Mouse (Mus musculus) hindbrain, postnatal 0 days (tissue): ENCODE measurements around the gene Mast3. TPM values are rescaled to one million over a fixed set of nuclear protein-coding genes. Genes with fewer than 3 reads are reported as not detected.

Source experiments
- ATAC-seq: fragments of 200-750 bp; cut with Nextera tagmentation; 2 replicates; pipeline ENCODE4 v1.8.0; 2017; ENCODE audit warnings: mild to moderate bottlenecking, moderate TSS enrichment, moderate library complexity
- DNase-seq: peaks from one replicate; pipeline ENCODE4 v3.0.0-alpha.2; 2015; ENCODE audit warnings: low spot score
- H3K27ac ChIP-seq: fragments of 300-500 bp; sonication (generic); 2 replicates; pipeline ENCODE4 v1.5.1; 2014; ENCODE audit warnings: mild to moderate bottlenecking
- H3K27me3 ChIP-seq: fragments of 300-500 bp; sonication (generic); 2 replicates; pipeline ENCODE4 v1.6.1; 2014; ENCODE audit warnings: low read length, mixed read lengths; ENCODE audit not compliant: insufficient read depth
- H3K36me3 ChIP-seq: fragments of 300-500 bp; sonication (generic); 2 replicates; pipeline ENCODE4 v1.6.1; 2014; ENCODE audit warnings: low read length, mixed read lengths; ENCODE audit not compliant: insufficient read depth
- H3K4me1 ChIP-seq: fragments of 300-500 bp; sonication (generic); 2 replicates; pipeline ENCODE4 v1.6.1; 2014; ENCODE audit warnings: antibody characterized with exemption, low read length, mixed read lengths; ENCODE audit not compliant: insufficient read depth
- H3K4me2 ChIP-seq: fragments of 300-500 bp; sonication (generic); 2 replicates; pipeline ENCODE4 v1.6.1; 2014; ENCODE audit warnings: low read depth, mild to moderate bottlenecking, low read length, moderate library complexity, mixed read lengths
- H3K4me3 ChIP-seq: fragments of 300-500 bp; sonication (generic); 2 replicates; pipeline ENCODE4 v1.5.1; 2014; ENCODE audit warnings: low read length
- H3K9ac ChIP-seq: fragments of 300-500 bp; sonication (generic); replicated peaks from 2 replicates; pipeline ENCODE4 v1.6.1; 2014; ENCODE audit warnings: mild to moderate bottlenecking, low read length, moderate library complexity, mixed read lengths
- H3K9me3 ChIP-seq: fragments of 300-500 bp; sonication (generic); 2 replicates; pipeline ENCODE4 v1.6.1; 2016; ENCODE audit warnings: low read length, mixed read lengths
- CTCF ChIP-seq: IDR thresholded peaks from 2 replicates; pipeline ENCODE4 v1.5.1; 2016; ENCODE audit warnings: antibody characterized with exemption, control low read depth, low read depth
- WGBS: fragments of 180-500 bp; shearing (Covaris S2); extraction: QIAGEN DNeasy Blood & Tissue Kit; methylation state at CpG from one replicate; pipeline ENCODE4 v1.1.7; 2014; 5-methylcytosine and 5-hydroxymethylcytosine counted together
- polyA plus RNA-seq: library from polyadenylated mRNA; unstranded; fragments of >200 nt; fragmentation: Nextera tagmentation; extraction: Ambion mirVana; gene quantifications from 2 replicates; pipeline ENCODE4 v1.2.1, GENCODE M21; 2015
- total RNA-seq: library from RNA; depleted of rRNA; stranded (reverse); fragments of >200 nt; gene quantifications from 2 replicates; pipeline ENCODE4 v1.2.3, GENCODE M21; 2014

Mast3 gene
- total and polyA plus RNA-seq, 2 experiments from 2014 or later, result 16.2 to 42.1 TPM

DNA sequence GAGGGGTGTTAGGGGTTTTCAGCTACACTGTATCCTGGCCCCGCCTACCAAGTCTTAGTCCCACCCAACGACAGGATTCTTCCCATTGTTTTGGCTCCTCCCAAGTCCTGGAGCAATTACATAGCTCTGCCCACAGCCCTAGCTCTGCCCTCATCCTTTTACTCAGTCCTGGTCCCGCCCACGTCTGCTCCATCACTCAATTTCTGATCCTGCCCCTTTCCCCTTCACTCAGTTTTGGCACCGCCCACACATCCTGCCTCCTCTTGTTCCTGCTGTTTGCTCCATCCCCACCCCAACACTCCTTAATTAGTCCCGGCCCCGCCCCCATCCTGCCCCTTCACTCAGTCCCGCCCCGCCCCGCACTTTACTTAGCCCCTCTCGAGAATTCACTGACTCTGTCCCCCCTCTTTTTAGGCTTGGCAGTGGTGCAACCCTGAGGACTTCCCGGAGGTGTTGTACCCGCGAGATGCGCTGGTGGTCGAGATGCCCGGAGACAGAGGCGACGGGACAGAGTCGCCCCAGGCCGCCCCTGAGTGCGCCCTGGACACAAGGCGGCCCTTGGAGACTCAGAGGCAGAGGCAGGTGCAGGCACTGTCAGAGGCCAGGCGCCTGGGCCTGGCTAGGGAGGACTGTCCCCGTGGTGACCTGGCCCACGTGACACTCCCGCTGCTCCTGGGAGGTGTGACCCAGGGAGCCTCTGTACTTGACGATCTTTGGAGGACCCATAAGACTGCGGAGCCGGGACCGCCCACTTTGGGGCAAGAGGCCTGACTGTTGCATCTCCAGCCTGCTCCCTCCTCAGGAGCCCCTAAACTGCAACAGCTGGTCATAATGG is 15.5 kb upstream of the Mast3 start:
- H3K27me3 ChIP-seq, result no peaks in the 10 kb centered on the region
- no peak overlapping the region for H3K4me2 ChIP-seq
- ATAC-seq (peak; percentile 36; the same call in 1 of the 2 replicates), DNase-seq (no peak)
- 3% methylated on average over 31 of the region's 31 CpGs for WGBS
- H3K27ac ChIP-seq, result no peak overlapping the region
- no peak overlapping the region for H3K9ac ChIP-seq
- no peak overlapping the region for H3K4me3 ChIP-seq
- no peaks in the 10 kb centered on the region for H3K36me3 ChIP-seq
- no peaks in the 10 kb centered on the region for H3K4me1 ChIP-seq
- TF ChIP-seq CTCF, result no peak
- H3K9me3 ChIP-seq, result peaks cover 7% of the 10 kb centered on the region; the same call in 1 of the 2 replicates

DNA sequence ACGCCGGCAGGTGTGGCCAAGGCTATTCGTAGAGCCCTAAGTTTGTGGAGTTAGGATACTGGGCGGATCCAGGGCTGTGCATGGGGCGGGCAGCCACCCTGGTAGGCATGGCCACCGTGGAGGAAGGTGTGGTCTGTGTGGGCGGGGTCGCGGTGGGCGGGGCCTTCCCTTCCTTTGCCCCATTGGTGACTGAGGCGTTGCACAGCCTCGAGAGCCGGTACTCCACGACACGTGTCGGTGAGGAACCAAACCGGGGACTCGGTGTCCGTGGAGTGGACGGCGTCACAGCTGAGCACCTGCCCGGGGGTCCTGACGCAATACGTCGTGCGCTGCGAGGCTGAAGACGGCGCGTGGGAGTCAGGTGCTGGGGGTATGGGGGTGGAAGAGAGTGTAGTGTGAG is 11.8 kb upstream of the Mast3 start:
- Histone ChIP-seq H3K36me3 (no peaks in the 10 kb centered on the region), H3K27ac (no peak overlapping the region), H3K9me3 (peaks cover 7% of the 10 kb centered on the region; the same call in 1 of the 2 replicates), H3K4me3 (peak overlapping the region; percentile 10; the same call in 1 of the 2 replicates), H3K27me3 (no peaks in the 10 kb centered on the region), H3K4me2 (peak overlapping the region; percentile 36), H3K4me1 (no peaks in the 10 kb centered on the region), H3K9ac (no peak overlapping the region)
- TF ChIP-seq CTCF, result no peak
- ATAC-seq (peak; percentile 56; the same call in 1 of the 2 replicates), DNase-seq (no peak)
- 10% methylated on average over 26 of the region's 30 CpGs for WGBS

DNA sequence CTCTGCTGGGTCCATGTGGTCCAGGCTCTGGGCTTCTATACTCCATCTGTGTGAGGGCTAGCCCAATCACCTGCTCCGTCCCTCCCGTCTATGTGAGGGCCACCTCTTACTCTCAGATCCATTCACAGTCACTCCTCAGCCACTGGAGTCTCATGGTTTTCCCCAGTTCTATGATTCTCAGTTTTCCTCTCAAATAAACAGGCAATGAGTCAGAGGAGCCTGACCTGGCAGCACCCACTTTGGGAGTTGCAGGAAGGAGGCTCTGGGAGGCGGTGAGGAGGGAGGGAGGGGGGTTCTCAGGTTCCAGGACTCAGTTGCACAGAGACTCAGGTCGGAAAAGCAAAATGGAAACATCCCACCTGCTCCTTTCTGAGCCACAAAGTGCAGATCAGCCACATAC is 8.0 kb upstream of the Mast3 start:
- ATAC-seq, result no peak
- no peaks in the 10 kb centered on the region for H3K9me3 ChIP-seq
- no peak overlapping the region for H3K4me2 ChIP-seq
- no peak overlapping the region for H3K27ac ChIP-seq
- DNase-seq, result no peak
- TF ChIP-seq CTCF, result no peak
- H3K27me3 ChIP-seq, result no peaks in the 10 kb centered on the region
- no peak overlapping the region for H3K9ac ChIP-seq
- WGBS, result 71% methylated on average over 4 of the region's 4 CpGs
- no peak overlapping the region for H3K4me3 ChIP-seq
- H3K36me3 ChIP-seq, result no peaks in the 10 kb centered on the region
- H3K4me1 ChIP-seq, result no peaks in the 10 kb centered on the region

DNA sequence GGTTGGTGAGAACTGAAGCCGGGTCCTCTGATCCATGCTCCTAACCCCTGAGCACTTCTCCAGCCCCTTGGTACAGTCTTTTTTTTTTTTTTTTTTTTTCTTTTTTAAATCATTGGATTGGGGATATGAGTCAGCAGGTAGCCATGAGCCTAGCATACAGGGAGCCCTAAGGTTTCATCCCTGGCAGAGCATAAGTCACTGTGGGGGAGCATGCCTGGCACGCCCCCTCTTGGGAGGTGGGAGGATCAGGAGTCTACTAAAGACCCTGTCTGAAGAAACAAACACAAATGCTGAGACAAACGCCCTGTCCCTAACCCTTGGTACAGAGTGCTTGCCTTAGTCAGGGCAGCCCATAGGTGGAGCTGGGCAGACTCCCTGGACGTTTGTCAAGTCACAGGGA is 7.2 kb upstream of the Mast3 start:
- no peaks in the 10 kb centered on the region for H3K9me3 ChIP-seq
- no peak overlapping the region for H3K4me2 ChIP-seq
- no peak overlapping the region for H3K4me3 ChIP-seq
- 39% methylated on average over 4 of the region's 4 CpGs for WGBS
- TF ChIP-seq CTCF, result no peak
- no peak for ATAC-seq
- no peaks in the 10 kb centered on the region for H3K36me3 ChIP-seq
- DNase-seq, result no peak
- no peaks in the 10 kb centered on the region for H3K27me3 ChIP-seq
- H3K4me1 ChIP-seq, result no peaks in the 10 kb centered on the region
- H3K27ac ChIP-seq, result no peak overlapping the region
- no peak overlapping the region for H3K9ac ChIP-seq

DNA sequence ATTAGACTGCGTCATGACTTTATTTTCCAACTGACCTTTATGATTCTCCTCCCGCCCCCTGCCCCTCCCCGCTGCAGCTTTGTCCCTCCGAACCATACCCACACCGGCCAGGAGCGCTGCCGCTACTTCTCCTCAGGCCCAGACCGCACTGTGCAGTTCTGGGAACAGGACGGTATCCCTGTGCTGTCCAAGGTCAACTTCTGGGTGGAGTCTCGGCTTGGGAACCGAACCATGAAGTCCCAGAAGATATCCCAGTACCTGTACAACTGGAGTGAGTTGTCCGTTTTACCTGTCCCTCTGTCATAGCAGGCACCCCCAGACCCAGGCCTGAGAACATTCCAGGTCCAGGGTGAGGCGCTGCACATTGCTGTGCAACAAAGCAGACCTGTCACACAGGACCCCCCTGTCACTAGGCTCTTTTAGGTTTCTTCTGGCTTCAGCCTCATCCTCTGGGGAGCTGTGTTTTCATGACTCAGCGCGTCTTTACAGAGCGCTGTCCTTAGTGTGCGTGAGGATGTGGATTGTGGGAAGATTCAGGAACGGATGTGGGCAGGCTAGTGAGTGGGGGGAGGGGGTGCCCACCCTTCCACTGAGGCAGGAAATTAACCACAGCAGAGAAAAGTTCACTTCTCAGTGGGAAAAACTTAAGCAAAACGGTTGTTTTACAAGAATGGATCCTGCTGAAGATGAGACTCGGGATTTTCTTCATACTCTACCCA is 6.3 kb upstream of the Mast3 start:
- no peak overlapping the region for H3K4me2 ChIP-seq
- no peak overlapping the region for H3K27ac ChIP-seq
- no peaks in the 10 kb centered on the region for H3K4me1 ChIP-seq
- H3K4me3 ChIP-seq, result no peak overlapping the region
- TF ChIP-seq CTCF, result no peak
- H3K36me3 ChIP-seq, result no peaks in the 10 kb centered on the region
- no peak overlapping the region for H3K9ac ChIP-seq
- ATAC-seq (no peak), DNase-seq (no peak)
- H3K9me3 ChIP-seq, result no peaks in the 10 kb centered on the region
- no peaks in the 10 kb centered on the region for H3K27me3 ChIP-seq
- 72% methylated on average over 20 of the region's 20 CpGs for whole genome bisulfite sequencing

DNA sequence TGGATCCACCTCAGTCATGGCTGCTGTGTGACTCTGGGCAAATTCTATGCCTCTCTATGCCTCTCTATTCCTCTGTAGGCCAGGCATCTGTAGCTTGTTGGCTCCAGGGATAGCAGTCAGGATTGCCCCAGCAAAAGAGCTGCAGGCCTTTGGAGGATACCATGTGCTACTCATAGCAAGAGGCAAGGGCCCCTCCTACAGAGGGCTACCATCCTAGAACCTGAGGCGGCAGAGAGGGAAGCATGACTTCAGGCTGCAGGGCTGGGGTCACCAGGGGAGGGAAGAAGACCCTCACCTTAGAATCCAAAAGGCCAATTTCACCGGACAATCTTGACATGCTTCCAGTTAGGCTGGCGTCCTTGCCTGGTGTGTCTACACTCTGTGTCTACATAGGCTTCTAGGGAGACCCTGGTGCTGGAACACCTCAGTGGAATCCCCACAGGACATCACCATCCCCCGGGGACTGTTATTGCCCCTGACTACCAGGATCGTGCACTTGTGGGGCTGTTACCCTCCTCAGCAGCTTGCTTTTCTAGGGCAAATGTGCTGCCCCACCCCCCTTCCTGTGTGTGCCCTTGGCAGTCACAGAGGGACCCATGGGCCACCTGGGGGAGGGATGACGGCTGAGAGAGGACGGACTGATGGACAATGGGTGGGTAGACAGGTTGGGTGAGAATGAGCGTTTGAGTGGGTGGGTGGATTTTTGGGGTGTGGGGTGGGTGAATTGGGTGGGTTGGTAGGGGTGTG is 4.3 kb upstream of the Mast3 start:
- 0 out of 2 replicates have a peak, but pooled peaks cover 5% of the 10 kb centered on the region for H3K27me3 ChIP-seq
- no peak overlapping the region for H3K9ac ChIP-seq
- H3K27ac ChIP-seq, result no peak overlapping the region
- no peak overlapping the region for H3K4me3 ChIP-seq
- no peaks in the 10 kb centered on the region for H3K36me3 ChIP-seq
- no peak overlapping the region for H3K4me2 ChIP-seq
- peaks cover 7% of the 10 kb centered on the region for H3K4me1 ChIP-seq
- TF ChIP-seq CTCF, result no peak
- 74% methylated on average over 8 of the region's 8 CpGs for WGBS
- no peaks in the 10 kb centered on the region for H3K9me3 ChIP-seq
- DNase-seq, result no peak
- no peak for ATAC-seq
